In the genomic region with DNA sequence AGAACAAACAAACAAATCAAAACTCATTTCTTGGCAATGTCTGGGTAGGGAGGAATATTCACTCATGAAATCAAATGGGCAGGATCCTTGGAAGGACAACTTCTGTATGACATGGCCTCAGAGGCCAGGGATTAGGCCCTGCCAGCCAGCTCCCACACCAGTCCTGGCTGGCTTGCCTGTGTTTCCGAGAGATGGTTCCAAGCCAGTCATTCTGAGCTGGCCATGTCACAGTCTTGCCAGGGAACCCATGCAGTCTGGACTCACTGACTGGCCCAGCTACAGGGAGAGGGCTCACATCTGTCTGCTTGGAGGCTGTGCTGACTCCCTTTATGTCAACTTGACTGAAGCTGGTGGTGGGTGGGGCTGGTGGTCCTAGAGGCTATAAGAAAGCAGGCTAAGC, we compare ENCODE assay signal across 25 mouse cellular contexts. TPM values are rescaled to one million over a fixed set of nuclear protein-coding genes. Genes with fewer than 3 reads are reported as not detected.
DNase-seq lines count a peak whose midpoint lies in the region; ATAC-seq lines count a peak whose summit lies in the region.
"Had no signal": no experiment of that assay in that cellular context is flagged by ENCODE, and none has a peak within 500 bp of the region (broad histone marks: within the 10 kb centered on the region; RNA-seq: fewer than 3 reads in every experiment).

No protein-coding gene starts in this region.

- H3K4me1 ChIP-seq in hindbrain, embryonic 10.5 days (replicated peaks): peaks cover 81% of the 10 kb centered on the region
- H3K4me1 ChIP-seq in hindbrain, embryonic 16.5 days (ENCODE audit: control insufficient read depth, insufficient read depth, low read depth, low read length): peaks cover 8% of the 10 kb centered on the region
- H3K4me1 ChIP-seq in kidney, embryonic 14.5 days (ENCODE audit: control insufficient read depth, insufficient read depth, low read length): peaks cover 9% of the 10 kb centered on the region

- no peak overlapping the region for H3K4me2 ChIP-seq in hindbrain, embryonic 16.5 days (ENCODE audit: low read length)
- H3K4me2 ChIP-seq in kidney, embryonic 14.5 days (replicated peaks; ENCODE audit: low read depth, low read length): no peak overlapping the region
- H3K4me2 ChIP-seq: forebrain, embryonic 12.5 days; heart, embryonic 13.5 days; liver, embryonic 11.5 days; midbrain, embryonic 11.5 days had no signal

- no peaks in the 10 kb centered on the region for H3K9me3 ChIP-seq in hindbrain, embryonic 10.5 days
- no peaks in the 10 kb centered on the region for H3K9me3 ChIP-seq in hindbrain, embryonic 16.5 days (ENCODE audit: control insufficient read depth, low read length)
- H3K9me3 ChIP-seq in kidney, embryonic 14.5 days (ENCODE audit: control insufficient read depth, low read length): no peaks in the 10 kb centered on the region
- H3K9me3 ChIP-seq: forebrain, embryonic 12.5 days; heart, embryonic 13.5 days; hindbrain, embryonic 12.5 days had no signal

- peak; percentile 23 to 25 for DNase-seq in adrenal gland, postnatal 36 days
- no peak for DNase-seq in adrenal gland, adult 8-10 months
- DNase-seq in hindbrain, embryonic 10.5 days (ENCODE audit: low spot score): no peak
- peak; percentile 42 for DNase-seq in gastrocnemius, postnatal 10 days
- peak; percentile 23 for DNase-seq in heart, postnatal 25 days (ENCODE audit: low spot score)
- no peak for DNase-seq in thymus, postnatal 10 days (ENCODE audit: low spot score in 2 of 2)
- DNase-seq: B cell, adult 2 months; cerebellum, adult 2 months; kidney, adult 8-10 months; kidney, postnatal 36 days; left cerebral cortex, postnatal 4 days; lung, adult 2 months; right cerebral cortex, postnatal 4 days had no signal

- H3K4me3 ChIP-seq in hindbrain, embryonic 10.5 days: no peak overlapping the region
- H3K4me3 ChIP-seq in hindbrain, embryonic 16.5 days (ENCODE audit: low read length): no peak overlapping the region
- H3K4me3 ChIP-seq in kidney, embryonic 14.5 days (ENCODE audit: low read length): no peak overlapping the region
- H3K4me3 ChIP-seq: forebrain, embryonic 12.5 days; heart, embryonic 13.5 days; hindbrain, embryonic 12.5 days; left cerebral cortex, adult 2 months had no signal

- intact Hi-C loops in heart, postnatal 25 days (cut with DNase I): no loop called here

- no peaks in the 10 kb centered on the region for H3K36me3 ChIP-seq in hindbrain, embryonic 10.5 days
- H3K36me3 ChIP-seq in hindbrain, embryonic 16.5 days (ENCODE audit: control insufficient read depth, insufficient read depth, low read length): no peaks in the 10 kb centered on the region
- H3K36me3 ChIP-seq in kidney, embryonic 14.5 days (ENCODE audit: control insufficient read depth, insufficient read depth, low read length): no peaks in the 10 kb centered on the region
- H3K36me3 ChIP-seq: forebrain, embryonic 12.5 days; heart, embryonic 13.5 days; hindbrain, embryonic 12.5 days had no signal

- H3K27ac ChIP-seq in hindbrain, embryonic 10.5 days: peak overlapping the region; percentile 59; the same call in 1 of the 2 replicates
- H3K27ac ChIP-seq in hindbrain, embryonic 16.5 days (ENCODE audit: low read depth, low read length): no peak overlapping the region
- H3K27ac ChIP-seq in kidney, embryonic 14.5 days (ENCODE audit: low read depth, low read length): no peak overlapping the region
- H3K27ac ChIP-seq: forebrain, embryonic 12.5 days; heart, embryonic 13.5 days; hindbrain, embryonic 12.5 days; left cerebral cortex, adult 2 months; macrophage; stomach, postnatal 0 days had no signal

- H3K9ac ChIP-seq in hindbrain, embryonic 16.5 days (ENCODE audit: low read depth, low read length): no peak overlapping the region
- no peak overlapping the region for H3K9ac ChIP-seq in kidney, embryonic 14.5 days (ENCODE audit: low read depth, low read length)
- H3K9ac ChIP-seq: forebrain, embryonic 12.5 days; hindbrain, embryonic 12.5 days had no signal

- ATAC-seq in hindbrain, embryonic 16.5 days: no peak
- ATAC-seq in kidney, embryonic 14.5 days (ENCODE audit: low FRiP score, low TSS enrichment): no peak
- ATAC-seq: inflammation-experienced regulatory T-cells, adult 6 months had no signal

- 86% methylated on average over 1 of the region's 1 CpGs for WGBS in hindbrain, embryonic 10.5 days
- 89% methylated on average over 1 of the region's 1 CpGs for WGBS in hindbrain, embryonic 16.5 days
- 79% methylated on average over 1 of the region's 1 CpGs for WGBS in kidney, embryonic 14.5 days

- H3K27me3 ChIP-seq in hindbrain, embryonic 10.5 days (ENCODE audit: insufficient read depth, poor library complexity, severe bottlenecking): 0 out of 2 replicates have a peak, but pooled peaks cover 3% of the 10 kb centered on the region
- H3K27me3 ChIP-seq in hindbrain, embryonic 16.5 days (replicated peaks; ENCODE audit: control insufficient read depth, insufficient read depth, low read length): no peaks in the 10 kb centered on the region
- H3K27me3 ChIP-seq in kidney, embryonic 14.5 days (ENCODE audit: control insufficient read depth, insufficient read depth, low read length): no peaks in the 10 kb centered on the region
- H3K27me3 ChIP-seq: forebrain, embryonic 12.5 days; heart, embryonic 13.5 days had no signal

RNA-seq across cellular contexts. Expression of gene Cmtm7, which starts 20.5 kb away (rescaled TPM):
- total RNA-seq in adrenal gland, postnatal 36 days (2021): 10 to 100 TPM; 29.2 to 39.2 TPM
- 10 to 100 TPM; 29.9 to 46.1 (median 34.1) TPM for total RNA-seq in adrenal gland, adult 8-10 months (2022)
- 96.0 and 108 TPM in 2 replicates for polyA plus RNA-seq in hindbrain, embryonic 10.5 days (2016; fragmentation: Nextera tagmentation; extraction: Ambion mirVana)
- 9.5 and 13.8 TPM in 2 replicates for polyA plus RNA-seq in hindbrain, embryonic 16.5 days (2015; fragmentation: Nextera tagmentation; extraction: Ambion mirVana)
- total RNA-seq in gastrocnemius, postnatal 10 days (2021): 10 to 100 TPM; 14.1 to 16.7 TPM
- total RNA-seq in heart, postnatal 25 days (2021): 10 to 100 TPM; 14.0 to 14.1 TPM
- polyA plus RNA-seq in kidney, embryonic 14.5 days (2014; fragmentation: Nextera tagmentation; extraction: Ambion mirVana): 92.7 and 108 TPM in 2 replicates

RNA-seq across cellular contexts. Expression of gene Cmtm8, which starts 41.8 kb away (rescaled TPM):
- total RNA-seq in adrenal gland, postnatal 36 days (2021): 1 to 10 TPM; 5.7 to 6.9 TPM
- 1 to 10 TPM; 4.0 to 9.9 (median 7.0) TPM for total RNA-seq in adrenal gland, adult 8-10 months (2022)
- 31.7 and 35.3 TPM in 2 replicates for polyA plus RNA-seq in hindbrain, embryonic 10.5 days (2016; fragmentation: Nextera tagmentation; extraction: Ambion mirVana)
- polyA plus RNA-seq in hindbrain, embryonic 16.5 days (2015; fragmentation: Nextera tagmentation; extraction: Ambion mirVana): 6.8 and 10.3 TPM in 2 replicates
- total RNA-seq in gastrocnemius, postnatal 10 days (2021): 1 to 10 TPM; 3.1 to 4.3 TPM
- total RNA-seq in heart, postnatal 25 days (2021): 10 to 100 TPM in 1 of 2 experiments, 1 to 10 TPM in 1; 9.9 to 10.1 TPM
- polyA plus RNA-seq in kidney, embryonic 14.5 days (2014; fragmentation: Nextera tagmentation; extraction: Ambion mirVana): 36.0 and 43.0 TPM in 2 replicates
- total RNA-seq: monocyte, adult 5-6 weeks had no signal
- polyA plus RNA-seq: inflammation-experienced regulatory T-cells, adult 6 months had no signal

Comparison
In these comparisons a context has a peak if more than half of its experiments do, and no peak if none do; other contexts are left out.
1. DNase-seq: peak in adrenal gland, postnatal 36 days (2 of 2), gastrocnemius, postnatal 10 days (single experiment) and heart, postnatal 25 days (single experiment); none in adrenal gland, adult 8-10 months (single experiment), hindbrain, embryonic 10.5 days (single experiment) and thymus, postnatal 10 days (0 of 2).